Mouse (Mus musculus) megakaryocyte, embryonic 14.5 days (primary cell): Measurements from ENCODE around the gene Acvr1. TPM values are rescaled to one million over a fixed set of nuclear protein-coding genes. Genes with fewer than 3 reads are reported as not detected.

Experiments
- H3K27me3 ChIP-seq: replicated peaks from 2 replicates; pipeline ENCODE3; 2012; ENCODE audit warnings: inconsistent platforms
- H3K36me3 ChIP-seq: replicated peaks from 2 replicates; pipeline ENCODE3; 2012; ENCODE audit warnings: low read length, inconsistent platforms, mixed read lengths
- H3K4me1 ChIP-seq: 2 replicates; pipeline ENCODE4 v1.6.1; 2012; ENCODE audit warnings: inconsistent platforms
- H3K4me3 ChIP-seq: replicated peaks from 2 replicates; pipeline ENCODE3; 2012; ENCODE audit warnings: moderate library complexity, mild to moderate bottlenecking, inconsistent platforms
- H3K9me3 ChIP-seq: 2 replicates; pipeline ENCODE4 v1.6.1; 2012; ENCODE audit warnings: inconsistent platforms
- FLI1 ChIP-seq: IDR thresholded peaks from 2 replicates; pipeline ENCODE4 v1.6.1; 2012; ENCODE audit warnings: low read length, inconsistent platforms, mixed read lengths
- GATA1 ChIP-seq: IDR thresholded peaks from 3 replicates; pipeline ENCODE4 v1.6.1; 2012; ENCODE audit warnings: mixed read lengths, low read length, inconsistent platforms, borderline replicate concordance
- polyA plus RNA-seq: library from polyadenylated mRNA; stranded (reverse); fragments of >175 nt; gene quantifications from 2 replicates; pipeline ENCODE4 v1.2.3, GENCODE M21; 2012; ENCODE audit warnings: low replicate concordance; ENCODE audit not compliant: insufficient read depth

Gene Acvr1
- polyA plus RNA-seq, 1 experiment: 0.63 TPM

DNA sequence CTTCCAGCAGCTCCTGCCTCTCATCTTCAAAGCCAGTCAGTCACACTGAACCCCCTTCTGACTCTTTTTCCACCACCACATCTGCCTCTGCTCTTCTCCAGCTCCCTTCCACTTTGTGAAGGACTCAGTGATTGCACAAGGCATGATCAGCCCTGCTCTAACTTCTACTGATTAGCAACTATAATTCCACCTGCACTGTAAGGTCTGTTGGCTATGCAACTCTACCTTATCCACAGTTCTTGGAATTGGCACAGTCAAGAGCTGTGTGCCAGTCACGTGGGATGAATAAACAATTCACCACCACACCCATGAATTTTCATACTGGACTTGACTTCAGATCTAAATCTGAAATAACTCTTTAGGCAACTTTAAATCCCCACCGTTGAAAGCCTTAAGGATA lies 133.6 kb downstream of the Acvr1 start:
- no peaks in the 10 kb centered on the region for H3K27me3 ChIP-seq
- H3K9me3 ChIP-seq: 0 out of 2 replicates have a peak, but pooled peaks cover 2% of the 10 kb centered on the region
- H3K4me3 ChIP-seq: no peak overlapping the region
- H3K4me1 ChIP-seq: no peaks in the 10 kb centered on the region
- no peak for TF ChIP-seq GATA1
- TF ChIP-seq FLI1: no peak
- no peaks in the 10 kb centered on the region for H3K36me3 ChIP-seq

DNA sequence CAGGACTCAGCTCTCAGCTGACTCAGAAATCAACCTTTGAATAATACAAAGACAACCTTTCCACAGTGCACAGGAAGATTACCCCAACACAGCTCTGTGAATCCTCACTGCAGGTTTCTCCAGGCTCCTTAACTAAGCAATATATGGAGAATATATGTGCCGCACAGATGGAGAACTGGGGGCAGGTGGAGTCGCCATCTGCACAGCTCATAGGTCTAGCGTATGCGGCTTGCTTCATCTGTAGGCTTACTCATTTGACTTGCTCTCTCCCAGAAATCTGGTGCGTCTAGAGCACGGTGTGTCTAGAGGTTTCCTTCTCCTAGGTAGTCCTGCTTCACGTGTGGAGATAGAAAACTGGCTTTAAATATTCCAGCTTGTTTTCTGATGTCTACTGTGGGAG lies 134.7 kb downstream of the Acvr1 start:
- Histone ChIP-seq H3K4me3 (no peak overlapping the region), H3K4me1 (no peaks in the 10 kb centered on the region), H3K27me3 (no peaks in the 10 kb centered on the region), H3K9me3 (0 out of 2 replicates have a peak, but pooled peaks cover 2% of the 10 kb centered on the region), H3K36me3 (no peaks in the 10 kb centered on the region)
- TF ChIP-seq GATA1 (no peak), FLI1 (no peak)

DNA sequence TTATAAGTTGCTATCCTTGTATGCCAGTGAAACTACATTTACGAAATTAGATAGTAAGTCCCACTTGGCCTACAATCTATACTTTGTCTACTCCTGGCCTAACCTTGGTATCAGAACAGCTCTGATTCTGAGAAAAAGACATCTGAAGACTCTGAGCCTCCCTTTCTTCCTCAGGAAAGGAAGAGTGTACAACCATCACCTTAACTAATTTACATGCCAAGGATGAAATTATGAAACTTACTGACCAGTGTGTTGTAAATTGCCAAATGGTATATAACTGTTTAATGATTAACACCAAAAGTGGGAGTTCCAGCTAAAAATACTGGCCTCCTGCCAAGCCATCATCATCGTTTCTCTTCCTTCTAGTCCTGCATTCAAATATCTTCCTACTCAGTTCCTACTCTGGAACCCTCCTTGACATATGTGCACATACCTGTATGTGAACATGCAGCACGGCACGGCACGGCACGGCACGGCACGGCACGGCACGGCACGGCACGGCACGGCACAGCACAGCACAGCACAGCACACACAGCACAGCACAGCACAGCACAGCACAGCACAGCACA lies 141.4 kb downstream of the Acvr1 start:
- Histone ChIP-seq H3K4me1 (peaks cover 3% of the 10 kb centered on the region; the same call in 1 of the 2 replicates), H3K27me3 (no peaks in the 10 kb centered on the region), H3K4me3 (no peak overlapping the region), H3K9me3 (no peaks in the 10 kb centered on the region), H3K36me3 (no peaks in the 10 kb centered on the region)
- no peak for TF ChIP-seq GATA1
- TF ChIP-seq FLI1: no peak

DNA sequence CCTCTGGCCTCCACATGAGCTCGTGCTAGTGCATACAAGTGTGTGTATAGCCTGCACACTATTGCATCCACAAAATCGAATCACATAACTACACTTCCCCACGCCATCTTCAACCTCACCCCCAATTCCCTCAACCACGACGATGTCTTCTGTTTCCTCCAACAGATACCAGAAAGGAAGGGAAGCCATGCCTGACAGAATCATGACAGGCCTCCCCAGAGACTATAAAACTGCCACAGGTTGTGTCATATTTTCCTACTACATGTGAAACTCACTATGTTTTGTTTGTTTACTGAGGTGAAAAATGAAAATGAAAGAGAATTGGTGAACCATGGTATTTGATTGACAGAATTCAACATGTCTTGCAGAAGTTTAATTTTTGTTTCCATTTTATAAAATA lies 143.6 kb downstream of the Acvr1 start:
- Histone ChIP-seq H3K27me3 (no peaks in the 10 kb centered on the region), H3K4me1 (peaks cover 3% of the 10 kb centered on the region; the same call in 1 of the 2 replicates), H3K4me3 (no peak overlapping the region), H3K36me3 (no peaks in the 10 kb centered on the region), H3K9me3 (no peaks in the 10 kb centered on the region)
- no peak for TF ChIP-seq GATA1
- no peak for TF ChIP-seq FLI1

DNA sequence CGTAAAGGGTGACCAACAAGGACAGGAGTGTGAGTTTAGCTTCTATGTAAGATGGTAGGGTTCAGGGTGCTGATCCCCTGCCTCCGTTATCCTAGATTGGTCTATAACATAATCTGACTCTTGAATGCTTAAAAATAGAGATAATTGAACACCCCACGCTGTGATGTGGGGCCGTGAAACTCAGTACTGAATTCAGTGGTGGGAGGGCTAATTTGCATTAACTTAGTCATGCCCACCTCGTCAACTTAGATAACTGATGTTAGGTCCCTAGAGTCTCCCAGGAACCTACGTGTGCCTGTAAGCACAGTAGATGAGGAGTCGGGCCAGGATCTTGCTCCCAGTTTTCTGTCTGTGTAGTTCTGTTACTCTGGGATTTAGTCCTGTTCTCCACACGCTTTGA lies 147.4 kb downstream of the Acvr1 start:
- Histone ChIP-seq H3K4me3 (no peak overlapping the region), H3K27me3 (no peaks in the 10 kb centered on the region), H3K9me3 (no peaks in the 10 kb centered on the region), H3K36me3 (no peaks in the 10 kb centered on the region), H3K4me1 (peaks cover 3% of the 10 kb centered on the region; the same call in 1 of the 2 replicates)
- TF ChIP-seq GATA1: no peak
- no peak for TF ChIP-seq FLI1

DNA sequence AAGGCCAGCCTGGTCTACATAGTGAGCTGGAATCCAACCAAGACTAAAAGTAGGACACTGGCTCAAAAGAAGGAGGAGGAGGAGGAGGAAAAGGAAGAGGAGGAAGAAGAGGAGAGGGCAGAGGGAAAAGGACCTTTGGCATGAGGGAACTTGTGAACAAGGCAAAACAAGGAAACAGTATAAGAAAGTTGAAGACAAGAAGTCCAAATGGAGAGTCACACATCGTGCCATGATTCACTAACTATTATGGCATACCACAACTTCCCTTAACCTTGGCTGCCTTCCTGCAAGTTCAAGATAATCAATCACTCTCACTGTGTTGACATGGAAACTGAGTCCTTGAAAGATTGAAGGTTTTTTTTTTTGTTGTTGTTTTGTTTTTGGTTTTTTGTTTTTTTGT lies 148.8 kb downstream of the Acvr1 start:
- no peaks in the 10 kb centered on the region for H3K9me3 ChIP-seq
- TF ChIP-seq FLI1 (no peak), GATA1 (no peak)
- no peaks in the 10 kb centered on the region for H3K36me3 ChIP-seq
- H3K27me3 ChIP-seq: no peaks in the 10 kb centered on the region
- no peak overlapping the region for H3K4me3 ChIP-seq
- H3K4me1 ChIP-seq: peaks cover under 1% of the 10 kb centered on the region; the same call in 1 of the 2 replicates

DNA sequence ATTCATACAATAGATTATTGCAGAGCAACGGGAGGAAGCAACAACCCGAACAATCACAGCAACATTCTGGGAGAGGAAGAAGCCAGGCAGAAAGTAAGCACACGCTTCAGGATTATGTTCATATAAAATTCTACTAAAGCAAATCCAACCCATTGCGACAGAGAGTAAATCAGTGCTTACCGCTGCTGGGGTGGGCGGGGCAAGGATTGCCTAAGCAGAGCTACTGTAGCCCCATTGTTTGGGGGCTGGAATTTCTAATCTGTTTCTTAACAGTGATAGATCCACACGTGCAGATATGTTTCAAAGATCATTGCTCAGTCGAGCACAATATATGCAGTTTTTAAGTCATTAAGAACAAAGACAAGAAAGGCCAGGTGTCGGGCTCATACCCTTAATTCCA lies 149.3 kb downstream of the Acvr1 start:
- Histone ChIP-seq H3K36me3 (no peaks in the 10 kb centered on the region), H3K4me3 (no peak overlapping the region), H3K4me1 (no peaks in the 10 kb centered on the region), H3K27me3 (no peaks in the 10 kb centered on the region), H3K9me3 (no peaks in the 10 kb centered on the region)
- TF ChIP-seq FLI1 (no peak), GATA1 (no peak)

DNA sequence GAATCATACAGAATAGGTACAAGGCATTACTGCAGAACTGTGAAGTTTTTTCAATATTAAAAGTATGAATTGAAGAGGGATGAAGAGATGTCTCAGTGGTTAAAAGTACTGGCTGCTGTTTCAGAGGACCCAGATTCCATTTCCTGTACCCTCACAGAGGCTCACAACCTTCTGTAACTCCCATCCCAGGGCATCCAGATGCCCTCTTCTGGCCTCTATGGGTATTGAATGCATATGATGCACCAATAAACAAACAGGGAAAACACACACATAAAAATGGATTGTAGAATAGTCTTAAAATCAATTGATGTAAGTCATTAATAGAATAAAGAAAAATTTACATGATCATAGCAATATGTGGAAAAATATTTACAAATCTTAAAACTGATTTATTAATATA lies 151.9 kb downstream of the Acvr1 start:
- TF ChIP-seq FLI1 (no peak), GATA1 (no peak)
- Histone ChIP-seq H3K4me1 (no peaks in the 10 kb centered on the region), H3K9me3 (no peaks in the 10 kb centered on the region), H3K36me3 (no peaks in the 10 kb centered on the region), H3K27me3 (no peaks in the 10 kb centered on the region), H3K4me3 (no peak overlapping the region)

DNA sequence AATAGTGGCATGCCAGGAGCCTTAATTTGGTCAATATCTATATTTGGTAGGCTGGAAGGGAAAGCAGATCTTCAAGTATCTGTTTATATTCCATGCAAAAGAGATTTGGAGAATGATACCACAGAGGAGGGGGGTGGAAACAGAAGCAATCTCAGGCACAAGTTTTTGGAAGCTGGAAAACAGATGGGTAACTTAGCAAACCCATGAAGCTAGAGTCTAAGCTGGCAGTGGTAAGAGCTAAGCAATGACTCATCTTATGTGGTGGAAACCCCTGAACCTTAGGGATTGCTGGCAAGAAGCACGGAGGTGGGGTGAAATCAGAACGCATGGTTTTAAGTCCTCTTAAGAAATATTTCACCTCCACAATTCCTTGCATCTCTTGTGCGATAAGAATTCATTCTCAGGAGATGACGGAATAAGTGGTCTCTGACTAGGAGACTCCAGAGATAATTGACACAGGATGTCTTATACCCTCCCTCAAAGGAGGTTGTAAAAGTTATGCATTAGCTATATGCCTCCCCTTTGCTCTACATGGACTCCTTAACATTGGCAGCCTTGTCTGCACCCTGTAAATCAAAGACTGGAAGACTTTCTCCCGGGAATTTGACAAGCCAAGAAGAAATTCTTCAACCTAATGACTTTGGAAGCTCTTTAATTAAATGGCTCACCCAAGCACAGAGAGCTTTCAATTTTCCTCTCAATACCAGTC lies 157.9 kb downstream of the Acvr1 start:
- TF ChIP-seq FLI1: no peak
- no peak for TF ChIP-seq GATA1
- H3K36me3 ChIP-seq: no peaks in the 10 kb centered on the region
- H3K4me1 ChIP-seq: no peaks in the 10 kb centered on the region
- no peak overlapping the region for H3K4me3 ChIP-seq
- H3K27me3 ChIP-seq: no peaks in the 10 kb centered on the region
- H3K9me3 ChIP-seq: no peaks in the 10 kb centered on the region

DNA sequence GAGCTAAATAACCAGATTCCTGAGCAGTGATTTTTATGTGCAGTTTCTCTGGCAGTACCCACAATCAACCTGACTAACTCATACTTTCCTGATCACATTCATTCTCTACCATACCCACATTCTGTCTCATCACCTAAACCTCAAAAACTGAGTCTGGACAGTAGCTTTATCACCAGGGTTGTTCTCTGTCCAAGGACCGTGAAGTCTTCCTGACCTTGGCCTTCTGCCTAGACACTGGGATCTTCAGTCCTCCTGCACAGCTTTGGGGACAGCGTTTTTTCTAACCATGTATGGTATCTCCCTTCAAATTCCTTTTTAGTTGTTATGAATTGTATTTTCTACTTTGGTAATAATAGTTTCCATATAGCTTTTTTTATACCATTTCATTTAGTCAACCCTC lies 163.5 kb downstream of the Acvr1 start:
- no peaks in the 10 kb centered on the region for H3K4me1 ChIP-seq
- TF ChIP-seq FLI1 (no peak), GATA1 (no peak)

DNA sequence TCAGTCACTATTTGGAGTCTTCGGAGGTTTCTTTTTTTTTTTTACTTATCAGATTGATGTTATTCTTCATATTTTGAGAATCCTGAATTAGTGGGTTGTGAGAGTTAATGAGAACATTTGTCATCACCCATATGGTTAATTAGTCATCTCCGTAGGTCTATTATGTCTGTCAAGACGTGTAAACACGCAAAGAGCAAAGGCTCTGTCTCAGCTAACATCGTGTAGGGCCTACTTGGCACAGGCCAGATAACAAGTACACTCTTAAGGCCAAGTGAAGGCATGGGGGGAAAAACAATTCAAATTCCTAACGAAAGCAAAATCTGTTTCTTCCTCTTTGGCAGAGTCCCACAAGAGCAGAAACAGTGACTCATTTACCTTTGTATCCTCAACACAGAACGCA lies 178.4 kb downstream of the Acvr1 start:
- H3K4me1 ChIP-seq: no peaks in the 10 kb centered on the region
- no peaks in the 10 kb centered on the region for H3K36me3 ChIP-seq
- TF ChIP-seq GATA1 (no peak), FLI1 (no peak)
- H3K27me3 ChIP-seq: no peaks in the 10 kb centered on the region
- no peak overlapping the region for H3K4me3 ChIP-seq
- H3K9me3 ChIP-seq: no peaks in the 10 kb centered on the region

More for the DNA sequence above, 163.5 kb downstream of the Acvr1 start:
- Histone ChIP-seq H3K27me3 (no peaks in the 10 kb centered on the region), H3K4me3 (no peak overlapping the region), H3K9me3 (no peaks in the 10 kb centered on the region), H3K36me3 (no peaks in the 10 kb centered on the region)
